Mouse (Mus musculus) G1E (cell line): Measurements from ENCODE around the gene Sgms2. TPM values are rescaled to one million over a fixed set of nuclear protein-coding genes. Genes with fewer than 3 reads are reported as not detected.

Experiments used
- ATAC-seq: 2 replicates; pipeline ENCODE4 v1.8.0; 2016; ENCODE audit warnings: mild to moderate bottlenecking; ENCODE audit not compliant: insufficient number of reproducible peaks, poor library complexity, low FRiP score, severe bottlenecking; ENCODE audit errors: extremely low read depth
- DNase-seq: peaks from one replicate; pipeline ENCODE4 v3.0.0; 2012; ENCODE audit warnings: low spot score
- H3K27me3 ChIP-seq: 2 replicates; pipeline ENCODE4 v1.6.1; 2012; ENCODE audit warnings: mild to moderate bottlenecking, low read length, inconsistent platforms; ENCODE audit not compliant: insufficient read depth
- H3K36me3 ChIP-seq: replicated peaks from 2 replicates; pipeline ENCODE3; 2012; ENCODE audit warnings: mild to moderate bottlenecking, inconsistent platforms
- H3K4me1 ChIP-seq: 2 replicates; pipeline ENCODE4 v1.6.1; 2012; ENCODE audit warnings: low read depth, low read length, inconsistent platforms, mixed read lengths; ENCODE audit not compliant: insufficient read depth
- H3K4me3 ChIP-seq: 2 replicates; pipeline ENCODE4 v1.5.1; 2012; ENCODE audit warnings: low read depth, mild to moderate bottlenecking, inconsistent platforms, low read length, moderate library complexity, mixed read lengths
- H3K9me3 ChIP-seq: replicated peaks from 2 replicates; pipeline ENCODE4 v1.6.1; 2012; ENCODE audit warnings: inconsistent platforms
- CTCF ChIP-seq: IDR thresholded peaks from 2 replicates; pipeline ENCODE4 v1.5.1; 2012; ENCODE audit warnings: low read depth, low read length, inconsistent platforms, mixed read lengths
- GATA1 ChIP-seq: IDR thresholded peaks from 2 replicates; pipeline ENCODE4 v1.6.1; 2012; ENCODE audit warnings: borderline replicate concordance, low read length, inconsistent platforms, mixed read lengths
- GATA2 ChIP-seq: IDR thresholded peaks from 2 replicates; pipeline ENCODE4 v1.6.1; 2012; ENCODE audit warnings: low read depth, low read length, inconsistent platforms, borderline replicate concordance
- POLR2AphosphoS5 ChIP-seq: IDR thresholded peaks from 2 replicates; pipeline ENCODE4 v1.6.1; 2012; ENCODE audit warnings: low read depth, low read length, inconsistent platforms; ENCODE audit not compliant: insufficient replicate concordance
- TAL1 ChIP-seq: conservative IDR thresholded peaks from 2 replicates; pipeline ENCODE4 v1.6.1; 2012; ENCODE audit warnings: low read depth, low read length, inconsistent platforms, mixed read lengths
- polyA plus RNA-seq: library from polyadenylated mRNA; stranded (reverse); fragments of >175 nt; gene quantifications from 2 replicates; pipeline ENCODE4 v1.2.3, GENCODE M21; 2012
- total RNA-seq, 2 experiments: library from RNA; stranded (forward) in 1 of 2; stranded (reverse) in 1 of 2; fragments of 200-1000 nt in 1 of 2; fragments of >200 nt in 1 of 2; fragmentation: Nextera tagmentation in 1 of 2; gene quantifications; 2 replicates each; pipeline ENCODE4 v1.2.3; 2014 to 2017

The Sgms2 gene
- total and polyA plus RNA-seq, 3 experiments, result 0.11 TPM; not detected in 2

DNA sequence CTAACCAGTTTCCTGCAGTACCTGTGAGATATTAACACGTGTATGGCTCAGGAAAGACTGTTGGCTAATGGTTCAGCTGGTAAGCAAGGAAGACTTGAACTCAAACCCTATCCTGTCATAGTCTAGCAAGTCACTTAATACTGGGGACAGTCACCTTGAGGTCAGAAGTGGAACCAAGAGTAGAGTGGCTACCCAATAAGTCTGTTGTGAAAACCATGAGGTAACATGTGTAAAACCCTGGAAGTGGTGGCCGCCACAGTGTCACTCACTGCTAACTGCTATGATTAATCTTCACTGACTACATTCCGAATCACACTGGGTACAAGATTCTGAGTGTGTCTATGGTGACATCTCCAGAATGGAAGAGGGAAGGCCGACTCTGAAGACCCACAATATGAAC, 123.8 kb downstream of the Sgms2 start:
- Histone ChIP-seq H3K4me1 (no peaks in the 10 kb centered on the region), H3K9me3 (peaks cover 44% of the 10 kb centered on the region), H3K27me3 (no peaks in the 10 kb centered on the region), H3K4me3 (no peak overlapping the region), H3K36me3 (no peaks in the 10 kb centered on the region)
- ATAC-seq (no peak), DNase-seq (no peak)
- no peak for TF ChIP-seq CTCF
- TF ChIP-seq POLR2AphosphoS5, result no peak
- TF ChIP-seq TAL1, result no peak

- no peak for TF ChIP-seq GATA1
- TF ChIP-seq POLR2AphosphoS5, result no peak
- TF ChIP-seq TAL1, result no peak
- no peak for TF ChIP-seq GATA2
- TF ChIP-seq CTCF, result no peak
- Histone ChIP-seq H3K4me1 (no peaks in the 10 kb centered on the region), H3K4me3 (no peak overlapping the region), H3K27me3 (no peaks in the 10 kb centered on the region), H3K9me3 (peaks cover 44% of the 10 kb centered on the region), H3K36me3 (no peaks in the 10 kb centered on the region)
- ATAC-seq (no peak), DNase-seq (no peak)
These were observed 126.4 kb downstream of the Sgms2 start for GRCm38 (mm10) chr3:131364632-131365446.

- no peak for ATAC-seq
- H3K27me3 ChIP-seq, result no peaks in the 10 kb centered on the region
- no peak overlapping the region for H3K4me3 ChIP-seq
- H3K4me1 ChIP-seq, result no peaks in the 10 kb centered on the region
- H3K36me3 ChIP-seq, result no peaks in the 10 kb centered on the region
- no peak for DNase-seq
- peaks cover 42% of the 10 kb centered on the region for H3K9me3 ChIP-seq
- no peak for TF ChIP-seq CTCF
- no peak for TF ChIP-seq TAL1
- TF ChIP-seq POLR2AphosphoS5, result no peak
- TF ChIP-seq GATA1, result no peak
- no peak for TF ChIP-seq GATA2
These were observed 127.0 kb downstream of the Sgms2 start for GRCm38 (mm10) chr3:131364194-131364593.

DNA sequence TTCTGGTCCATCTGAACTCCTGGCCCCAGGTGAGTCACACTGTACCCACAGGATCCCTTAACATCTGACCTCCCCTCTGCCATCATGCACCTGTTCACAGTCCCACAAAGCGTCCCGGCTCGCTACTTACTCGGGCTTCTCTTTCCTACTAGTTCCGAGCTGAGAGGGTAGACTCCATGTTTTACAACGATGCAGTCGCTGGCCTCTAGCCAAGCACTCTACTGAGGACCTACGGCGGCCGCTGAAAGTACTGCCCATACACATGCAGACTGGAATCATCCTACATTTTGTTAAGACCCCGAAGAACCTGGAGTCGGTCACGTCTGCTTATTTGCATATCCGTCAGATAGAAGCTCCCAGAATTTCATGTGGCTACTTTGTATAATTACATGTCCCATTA, 127.6 kb downstream of the Sgms2 start:
- H3K27me3 ChIP-seq, result no peaks in the 10 kb centered on the region
- peaks cover 38% of the 10 kb centered on the region for H3K9me3 ChIP-seq
- H3K4me3 ChIP-seq, result no peak overlapping the region
- DNase-seq (no peak), ATAC-seq (no peak)
- TF ChIP-seq TAL1 (no peak), GATA2 (no peak), GATA1 (no peak), CTCF (no peak), POLR2AphosphoS5 (no peak)
- no peaks in the 10 kb centered on the region for H3K4me1 ChIP-seq
- no peaks in the 10 kb centered on the region for H3K36me3 ChIP-seq

GRCm38 (mm10) chr3:131361960-131362359, 129.3 kb downstream of the Sgms2 start:
- no peak for TF ChIP-seq TAL1
- no peak for TF ChIP-seq CTCF
- TF ChIP-seq GATA2, result no peak
- Histone ChIP-seq H3K4me1 (no peaks in the 10 kb centered on the region), H3K4me3 (no peak overlapping the region), H3K27me3 (no peaks in the 10 kb centered on the region), H3K36me3 (no peaks in the 10 kb centered on the region), H3K9me3 (peaks cover 29% of the 10 kb centered on the region)
- ATAC-seq (no peak), DNase-seq (no peak)

DNA sequence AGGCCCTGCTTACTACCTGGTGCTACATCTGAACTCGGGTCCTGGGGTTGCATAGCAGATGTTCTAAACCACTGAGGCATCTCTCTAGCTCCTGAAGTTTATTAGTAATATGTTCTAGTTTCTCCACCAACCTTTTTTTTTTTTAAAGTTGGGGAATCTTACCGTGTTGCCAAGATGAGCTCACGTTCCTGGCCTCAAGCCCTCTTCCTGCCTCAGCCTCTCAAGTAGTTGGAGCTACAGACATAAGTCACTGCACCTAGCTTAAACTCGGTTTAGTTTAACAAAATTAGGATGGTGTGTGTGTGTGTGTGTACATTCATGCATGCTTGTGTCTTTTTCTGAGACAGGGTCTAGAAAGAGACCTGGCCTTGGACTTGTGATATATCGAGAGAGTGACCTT, 132.2 kb downstream of the Sgms2 start:
- peaks cover 21% of the 10 kb centered on the region for H3K9me3 ChIP-seq
- H3K4me3 ChIP-seq, result no peak overlapping the region
- no peak for TF ChIP-seq CTCF
- TF ChIP-seq GATA2, result no peak
- no peak for TF ChIP-seq TAL1
- no peak for TF ChIP-seq POLR2AphosphoS5
- TF ChIP-seq GATA1, result no peak
- no peaks in the 10 kb centered on the region for H3K4me1 ChIP-seq
- H3K36me3 ChIP-seq, result no peaks in the 10 kb centered on the region
- no peak for DNase-seq
- no peak for ATAC-seq
- no peaks in the 10 kb centered on the region for H3K27me3 ChIP-seq

GRCm38 (mm10) chr3:131358205-131358604, 133.0 kb downstream of the Sgms2 start:
- TF ChIP-seq TAL1 (no peak), POLR2AphosphoS5 (no peak), CTCF (no peak), GATA1 (no peak), GATA2 (no peak)
- Histone ChIP-seq H3K9me3 (peaks cover 21% of the 10 kb centered on the region), H3K4me1 (no peaks in the 10 kb centered on the region), H3K4me3 (no peak overlapping the region), H3K27me3 (no peaks in the 10 kb centered on the region), H3K36me3 (no peaks in the 10 kb centered on the region)
- DNase-seq (no peak), ATAC-seq (no peak)
